Mouse (Mus musculus) heart, adult 2 months (tissue): ENCODE data around the gene Atox1.
A peak's percentile ranks its signal among the peaks of the same experiment; 100 is the strongest.

Experiments
- CTCF ChIP-seq: fragments of 200-600 bp; IDR thresholded peaks from 2 replicates; pipeline ENCODE4 v1.8.1; 2022; ENCODE audit warnings: antibody characterized with exemption, mild to moderate bottlenecking, moderate library complexity
- POLR2A ChIP-seq: fragments of 200-500 bp; IDR thresholded peaks from 2 replicates; pipeline ENCODE4 v1.6.1; 2011; ENCODE audit warnings: mild to moderate bottlenecking, low read depth, low read length, control low read depth; ENCODE audit not compliant: insufficient read depth

DNA sequence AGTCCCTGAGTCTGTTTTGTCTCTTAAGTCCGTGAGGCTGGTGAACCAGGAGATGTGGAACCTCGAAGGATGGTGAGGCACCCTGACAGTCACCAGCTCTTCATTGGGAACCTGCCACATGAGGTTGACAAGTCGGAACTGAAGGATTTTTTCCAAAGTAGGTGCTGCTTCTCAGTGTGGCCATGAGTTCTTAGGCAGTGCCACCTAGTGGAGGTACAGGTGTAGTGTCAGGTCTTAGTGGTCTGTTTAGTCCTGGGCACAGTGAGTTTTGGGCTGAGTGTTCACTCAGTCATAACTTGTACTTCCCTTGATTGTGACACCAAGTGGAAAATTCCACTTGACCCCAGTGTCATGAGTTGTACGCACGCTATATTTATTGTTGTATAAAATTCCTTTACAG, 36.8 kb upstream of the Atox1 start:
- TF ChIP-seq CTCF (peak; percentile 86), POLR2A (no peak)
